In genomic region chr7:126277536-126278295, GRCm38 (mm10) we compare ENCODE assay signal across 8 mouse cellular contexts. TPM values are rescaled to one million over a fixed set of nuclear protein-coding genes. Genes with fewer than 3 reads are reported as not detected.
DNase-seq lines count a peak whose midpoint lies in the region; ATAC-seq and TF ChIP-seq lines count a peak whose summit lies in the region.

No protein-coding gene starts in this region.

- H3K36me3 ChIP-seq in hindbrain, embryonic 14.5 days (replicated peaks; ENCODE audit: control insufficient read depth, insufficient read depth): peaks cover 75% of the 10 kb centered on the region
- H3K36me3 ChIP-seq in limb, embryonic 12.5 days: peaks cover 83% of the 10 kb centered on the region

- peak overlapping the region; percentile 99 for H3K4me2 ChIP-seq in hindbrain, embryonic 14.5 days (replicated peaks)
- no peak overlapping the region for H3K4me2 ChIP-seq in limb, embryonic 12.5 days

- H3K9me3 ChIP-seq in hindbrain, embryonic 14.5 days (ENCODE audit: control insufficient read depth, low read length): no peaks in the 10 kb centered on the region
- no peaks in the 10 kb centered on the region for H3K9me3 ChIP-seq in limb, embryonic 12.5 days

- in situ Hi-C loops in Patski (cut with MboI; ENCODE audit: low pct_unique_long_range_greater_than_20kb): no loop called here

- WGBS in hindbrain, embryonic 14.5 days: 45% methylated on average over 22 of the region's 22 CpGs
- 76% methylated on average over 22 of the region's 22 CpGs for WGBS in limb, embryonic 12.5 days

- no peaks in the 10 kb centered on the region for H3K27me3 ChIP-seq in Patski
- H3K27me3 ChIP-seq in hindbrain, embryonic 14.5 days (ENCODE audit: control insufficient read depth, insufficient read depth, low read length): no peaks in the 10 kb centered on the region
- no peaks in the 10 kb centered on the region for H3K27me3 ChIP-seq in limb, embryonic 12.5 days

- CTCF ChIA-PET in Patski (lab: Charles Lee): no interaction called here

- intact Hi-C loops in gastrocnemius, adult 2 months (cut with DNase I): no loop called here

- peak; percentile 50 for DNase-seq in adrenal gland, adult 2 months
- DNase-seq in adrenal gland, adult 8-10 months: no peak
- no peak for DNase-seq in Patski (ENCODE audit: low read depth, low spot score)
- DNase-seq in hindbrain, embryonic 14.5 days (ENCODE audit: low spot score): no peak
- DNase-seq in thymus, postnatal 14 days: no peak
- DNase-seq in gastrocnemius, adult 2 months: no peak
- no peak for DNase-seq in thymus, postnatal 0 days (ENCODE audit: low spot score)

- peaks cover 62% of the 10 kb centered on the region for H3K4me1 ChIP-seq in hindbrain, embryonic 14.5 days (replicated peaks; ENCODE audit: control insufficient read depth, insufficient read depth, low read length)
- H3K4me1 ChIP-seq in limb, embryonic 12.5 days (replicated peaks): peaks cover 54% of the 10 kb centered on the region

- peak overlapping the region; percentile 98 for H3K4me3 ChIP-seq in hindbrain, embryonic 14.5 days (replicated peaks; ENCODE audit: low read length)
- no peak overlapping the region for H3K4me3 ChIP-seq in limb, embryonic 12.5 days (replicated peaks)
- no peak overlapping the region for H3K4me3 ChIP-seq in gastrocnemius, adult 2 months

- peak; percentile 29 for ATAC-seq in Patski
- ATAC-seq in hindbrain, embryonic 14.5 days (ENCODE audit: low FRiP score): no peak
- no peak for ATAC-seq in limb, embryonic 12.5 days (ENCODE audit: insufficient number of reproducible peaks, insufficient read depth, low FRiP score, low TSS enrichment, low read depth)

- H3K27ac ChIP-seq in hindbrain, embryonic 14.5 days: no peak overlapping the region
- H3K27ac ChIP-seq in limb, embryonic 12.5 days: no peak overlapping the region
- H3K27ac ChIP-seq in gastrocnemius, adult 2 months: no peak overlapping the region

- no peak for TF ChIP-seq CTCF in Patski (IDR thresholded peaks at IDR 0.05)
- TF ChIP-seq CTCF in gastrocnemius, adult 2 months (IDR thresholded peaks at IDR 0.05): no peak

- peak overlapping the region; percentile 100 for H3K9ac ChIP-seq in hindbrain, embryonic 14.5 days
- H3K9ac ChIP-seq in limb, embryonic 12.5 days (replicated peaks): 0 out of 2 replicates have a peak overlapping the region, but pooled peaks have one; percentile 4

- POLR2A ChIA-PET in Patski (lab: Charles Lee): interaction anchor here (0.5 kb wide), 1 partner anchor 150 kb away, joined by 4 read pairs; no protein-coding TSS in a partner anchor

RNA-seq across cellular contexts. Expression of gene Sbk1, which starts 5.3 kb away (rescaled TPM):
- total RNA-seq in adrenal gland, adult 2 months (2021): 10 to 100 TPM; 32.4 to 91.1 TPM
- 112 and 178 TPM in 2 replicates for polyA plus RNA-seq in adrenal gland, adult 2 months (2012; rRNA removed)
- total RNA-seq in adrenal gland, adult 8-10 months (2022): 100 to 1,000 TPM in 2 of 4 experiments, 10 to 100 TPM in 2; 32.4 to 142 (median 75.6) TPM
- 19.4 TPM for polyA plus RNA-seq in Patski (2021)
- polyA plus RNA-seq in hindbrain, embryonic 14.5 days (2014; fragmentation: Nextera tagmentation; extraction: Ambion mirVana): 290 and 319 TPM in 2 replicates
- 120 TPM in 2 replicates for polyA plus RNA-seq in limb, embryonic 12.5 days (2016; fragmentation: Nextera tagmentation; extraction: Ambion mirVana)
- 10 to 100 TPM; 13.6 to 21.9 TPM for total RNA-seq in gastrocnemius, adult 2 months (2021)
- 17.9 and 19.1 TPM in 2 replicates for polyA plus RNA-seq in thymus, postnatal 0 days (2015; fragmentation: Nextera tagmentation; extraction: Ambion mirVana)
